Mouse (Mus musculus) neural tube, embryonic 14.5 days (tissue): ENCODE measurements at regions not wholly inside any gene's neighbourhood (a gene's known extent, or its start where the extent isn't known, plus 50 kb on each side); places are given as distances from the start of the nearest gene placed in this dataset.

ENCODE experiments used
- ATAC-seq: fragments of 200-750 bp; cut with Nextera tagmentation; 2 replicates; pipeline ENCODE4 v1.8.0; 2017; ENCODE audit warnings: low read depth, mild to moderate bottlenecking, moderate TSS enrichment, moderate library complexity
- H3K27ac ChIP-seq: fragments of 300-500 bp; sonication (generic); 2 replicates; pipeline ENCODE4 v1.5.1; 2014; ENCODE audit warnings: low read depth, mild to moderate bottlenecking, control low read depth, low read length, moderate library complexity, mixed read lengths
- H3K27me3 ChIP-seq: fragments of 300-500 bp; sonication (generic); 2 replicates; pipeline ENCODE4 v1.6.1; 2014; ENCODE audit warnings: low read length; ENCODE audit not compliant: control insufficient read depth, insufficient read depth
- H3K36me3 ChIP-seq: fragments of 300-500 bp; sonication (generic); 2 replicates; pipeline ENCODE4 v1.6.1; 2014; ENCODE audit warnings: low read length, mixed read lengths; ENCODE audit not compliant: control insufficient read depth, insufficient read depth
- H3K4me1 ChIP-seq: fragments of 300-500 bp; sonication (generic); 2 replicates; pipeline ENCODE4 v1.6.1; 2014; ENCODE audit warnings: low read length; ENCODE audit not compliant: control insufficient read depth, insufficient read depth
- H3K4me2 ChIP-seq: fragments of 300-500 bp; sonication (generic); 2 replicates; pipeline ENCODE4 v1.6.1; 2014; ENCODE audit warnings: mild to moderate bottlenecking, low read depth, low read length, control low read depth
- H3K4me3 ChIP-seq: fragments of 300-500 bp; sonication (generic); 2 replicates; pipeline ENCODE4 v1.5.1; 2014; ENCODE audit warnings: low read depth, low read length, control low read depth, mixed read lengths
- H3K9ac ChIP-seq: fragments of 300-500 bp; sonication (generic); replicated peaks from 2 replicates; pipeline ENCODE4 v1.6.1; 2014; ENCODE audit warnings: low read depth, mild to moderate bottlenecking, control low read depth, low read length, mixed read lengths
- H3K9me3 ChIP-seq: fragments of 300-500 bp; sonication (generic); 2 replicates; pipeline ENCODE4 v1.6.1; 2016; ENCODE audit warnings: low read length; ENCODE audit not compliant: control insufficient read depth
- WGBS: fragments of 180-500 bp; shearing (Covaris S2); extraction: QIAGEN DNeasy Blood & Tissue Kit; methylation state at CpG from one replicate; pipeline ENCODE4 v1.1.7; 2014; 5-methylcytosine and 5-hydroxymethylcytosine counted together

DNA sequence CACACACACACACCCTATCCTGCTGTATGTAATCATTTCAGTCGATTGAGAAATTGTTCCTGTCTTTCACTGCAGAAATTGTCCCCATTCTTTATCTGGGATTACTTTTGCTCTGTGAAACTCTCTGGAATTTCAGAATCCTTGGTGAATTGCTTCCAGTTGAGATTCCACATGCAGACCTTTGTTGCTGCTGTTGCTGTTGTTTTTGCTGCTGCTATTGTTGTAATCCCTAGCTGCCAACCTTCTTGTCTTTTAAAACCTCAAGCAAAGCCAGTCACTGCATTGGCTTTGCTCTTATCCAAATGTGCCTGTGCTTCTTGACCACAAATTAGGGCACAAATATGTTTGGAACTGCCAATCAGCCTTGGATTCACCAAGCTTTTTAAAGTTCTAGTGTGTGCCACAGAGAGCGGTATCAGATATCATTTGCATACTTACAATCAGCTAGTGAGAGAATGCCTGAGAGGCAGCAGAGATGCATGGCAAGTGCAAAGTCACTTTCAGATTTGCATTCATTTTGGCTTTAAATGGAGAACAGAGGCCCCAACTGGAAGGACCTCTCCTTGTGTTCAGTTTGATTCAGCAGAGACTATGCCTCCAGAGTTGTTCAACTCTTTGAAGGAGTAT, 1187.0 kb upstream of the Map3k7 start:
- H3K27ac ChIP-seq: no peak overlapping the region
- no peak for ATAC-seq

GRCm38 (mm10) chr4:30781649-30782048, 1182.2 kb upstream of the Map3k7 start:
- no peak for ATAC-seq
- Histone ChIP-seq H3K9me3 (no peaks in the 10 kb centered on the region), H3K36me3 (no peaks in the 10 kb centered on the region), H3K27ac (no peak overlapping the region), H3K4me1 (no peaks in the 10 kb centered on the region), H3K9ac (no peak overlapping the region), H3K4me3 (no peak overlapping the region), H3K4me2 (no peak overlapping the region), H3K27me3 (no peaks in the 10 kb centered on the region)
- 88% methylated on average over 2 of the region's 2 CpGs for WGBS

More for the DNA sequence above, 1187.0 kb upstream of the Map3k7 start:
- H3K9me3 ChIP-seq: no peaks in the 10 kb centered on the region
- no peaks in the 10 kb centered on the region for H3K27me3 ChIP-seq
- no peaks in the 10 kb centered on the region for H3K4me1 ChIP-seq
- H3K9ac ChIP-seq: no peak overlapping the region
- no peaks in the 10 kb centered on the region for H3K36me3 ChIP-seq
- 77% methylated on average over 2 of the region's 2 CpGs for WGBS
- no peak overlapping the region for H3K4me3 ChIP-seq
- no peak overlapping the region for H3K4me2 ChIP-seq

DNA sequence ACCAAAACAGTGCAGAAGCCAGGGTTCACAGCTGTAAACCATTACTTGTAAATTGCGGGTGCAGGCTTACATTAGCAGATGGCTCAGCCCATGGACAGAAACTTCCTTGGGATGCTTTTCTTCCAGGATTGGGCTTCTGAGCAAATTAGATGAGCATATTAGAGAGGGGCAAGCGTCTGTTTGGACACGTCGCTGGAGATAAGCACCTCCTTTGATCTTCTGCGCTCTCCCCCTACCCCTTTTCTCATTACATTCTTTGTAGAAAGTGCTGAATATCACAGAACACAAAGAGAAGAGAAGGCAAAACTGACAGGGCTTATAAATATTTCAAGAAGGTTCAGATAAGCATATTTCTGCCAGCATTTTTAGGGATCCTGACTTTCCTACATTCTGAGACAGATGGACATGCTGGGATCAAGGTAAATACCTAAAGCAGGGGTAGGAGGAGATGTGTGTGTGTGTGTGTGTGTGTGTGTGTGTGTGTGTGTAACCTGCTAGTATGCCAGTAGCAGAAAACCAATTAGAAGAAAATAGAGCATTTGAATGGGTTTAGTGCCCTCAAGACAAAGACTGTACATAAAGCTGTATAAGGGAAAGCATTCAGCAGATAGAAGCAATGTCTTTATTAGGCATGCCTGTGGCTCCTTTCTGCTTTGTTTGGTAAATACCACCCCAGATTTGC, 1173.8 kb upstream of the Map3k7 start:
- Histone ChIP-seq H3K27ac (no peak overlapping the region), H3K9me3 (no peaks in the 10 kb centered on the region), H3K4me3 (no peak overlapping the region), H3K27me3 (no peaks in the 10 kb centered on the region), H3K4me1 (no peaks in the 10 kb centered on the region), H3K4me2 (no peak overlapping the region), H3K9ac (no peak overlapping the region), H3K36me3 (no peaks in the 10 kb centered on the region)
- WGBS: 34% methylated on average over 5 of the region's 5 CpGs
- ATAC-seq: no peak

DNA sequence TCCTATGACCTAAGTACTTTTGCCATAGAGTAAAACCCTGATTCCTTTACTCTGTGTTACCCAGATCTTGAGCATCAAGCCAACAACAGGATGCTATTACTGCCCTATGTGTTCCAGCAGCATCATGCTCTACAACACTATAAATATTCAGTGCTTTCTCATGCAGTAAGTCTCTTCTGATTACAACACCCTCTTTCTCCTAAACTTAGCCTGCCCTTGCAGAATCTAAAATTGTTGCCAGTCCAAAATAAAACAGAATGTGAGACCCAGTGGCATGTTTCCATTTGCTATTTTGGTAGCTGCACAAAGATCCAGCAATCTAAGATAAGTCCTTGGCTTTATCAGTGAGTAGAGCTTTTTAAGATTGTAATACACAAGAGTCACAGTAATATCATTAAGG, 1154.1 kb upstream of the Map3k7 start:
- H3K4me1 ChIP-seq: no peaks in the 10 kb centered on the region
- no peak overlapping the region for H3K27ac ChIP-seq
- H3K4me2 ChIP-seq: no peak overlapping the region
- H3K36me3 ChIP-seq: no peaks in the 10 kb centered on the region
- H3K9me3 ChIP-seq: no peaks in the 10 kb centered on the region
- H3K4me3 ChIP-seq: no peak overlapping the region
- H3K27me3 ChIP-seq: no peaks in the 10 kb centered on the region
- H3K9ac ChIP-seq: no peak overlapping the region
- ATAC-seq: no peak

DNA sequence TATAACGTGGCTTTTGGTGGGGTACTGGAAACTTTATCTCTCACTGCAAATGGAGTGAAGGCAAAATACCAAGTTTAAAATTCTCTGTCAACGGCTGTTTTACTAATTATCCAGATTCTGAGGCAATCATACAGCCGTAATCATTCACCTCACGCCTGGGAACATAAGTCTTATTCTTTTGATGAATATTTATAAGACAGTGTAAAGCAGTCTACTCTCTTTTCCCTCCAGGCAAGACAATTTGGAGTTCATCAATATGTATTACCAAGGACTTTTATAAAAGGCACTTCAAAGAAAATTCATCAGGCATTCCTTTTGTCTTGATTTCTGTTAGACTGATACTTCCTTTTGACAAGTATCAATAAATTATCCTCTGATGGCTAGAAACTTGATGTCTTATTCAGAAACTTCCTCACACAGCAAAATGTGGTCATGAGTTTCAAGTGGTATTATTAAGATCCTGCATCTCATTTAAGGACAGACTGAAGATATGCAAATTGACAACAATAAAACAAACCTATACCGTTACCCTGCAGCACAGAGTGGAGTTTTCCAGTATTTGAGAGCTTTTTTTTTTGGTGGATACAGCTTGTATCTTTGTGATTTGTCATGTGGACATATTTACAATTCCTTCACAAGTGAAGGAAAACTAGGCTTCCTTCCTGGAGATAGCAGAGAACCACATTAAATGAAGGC, 1108.4 kb upstream of the Map3k7 start:
- Histone ChIP-seq H3K9ac (no peak overlapping the region), H3K4me1 (no peaks in the 10 kb centered on the region), H3K36me3 (no peaks in the 10 kb centered on the region), H3K27me3 (no peaks in the 10 kb centered on the region), H3K4me2 (no peak overlapping the region), H3K9me3 (no peaks in the 10 kb centered on the region), H3K4me3 (no peak overlapping the region), H3K27ac (no peak overlapping the region)
- 30% methylated on average over 5 of the region's 5 CpGs for WGBS
- ATAC-seq: no peak

GRCm38 (mm10) chr4:30904966-30905365, 1058.9 kb upstream of the Map3k7 start:
- no peak for ATAC-seq
- H3K27me3 ChIP-seq: no peaks in the 10 kb centered on the region
- WGBS: 66% methylated on average over 2 of the region's 2 CpGs

GRCm38 (mm10) chr4:30922944-30923343, 1041.0 kb upstream of the Map3k7 start:
- Histone ChIP-seq H3K4me1 (no peaks in the 10 kb centered on the region), H3K4me2 (no peak overlapping the region), H3K9me3 (no peaks in the 10 kb centered on the region), H3K4me3 (no peak overlapping the region), H3K36me3 (no peaks in the 10 kb centered on the region), H3K9ac (no peak overlapping the region), H3K27ac (no peak overlapping the region), H3K27me3 (no peaks in the 10 kb centered on the region)
- no peak for ATAC-seq
- 89% methylated on average over 4 of the region's 4 CpGs for WGBS

More at GRCm38 (mm10) chr4:30904966-30905365, 1058.9 kb upstream of the Map3k7 start:
- Histone ChIP-seq H3K9me3 (no peaks in the 10 kb centered on the region), H3K9ac (no peak overlapping the region), H3K36me3 (no peaks in the 10 kb centered on the region), H3K4me1 (no peaks in the 10 kb centered on the region), H3K4me3 (no peak overlapping the region), H3K27ac (no peak overlapping the region), H3K4me2 (no peak overlapping the region)

DNA sequence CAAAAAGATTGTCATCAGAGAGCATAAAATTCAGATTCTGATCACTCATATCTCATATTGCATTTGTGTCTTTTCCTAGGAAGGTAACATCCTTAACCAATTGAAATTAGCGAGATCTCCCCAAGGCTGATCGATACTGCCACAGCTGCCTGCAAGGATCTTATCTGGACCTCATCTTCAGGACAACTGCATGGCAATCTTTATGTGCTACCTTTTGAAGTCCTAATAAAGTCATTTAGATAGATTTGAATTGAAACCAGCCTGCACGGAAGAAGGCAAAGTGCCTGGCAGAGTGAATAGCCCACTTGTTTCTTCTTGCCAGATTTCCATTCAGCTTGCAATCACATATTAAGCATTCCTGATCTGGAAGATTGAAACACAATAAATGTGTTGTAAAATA, 1031.5 kb upstream of the Map3k7 start:
- 66% methylated on average over 3 of the region's 3 CpGs for WGBS
- H3K4me1 ChIP-seq: no peaks in the 10 kb centered on the region
- no peak overlapping the region for H3K27ac ChIP-seq
- no peak for ATAC-seq
- H3K4me3 ChIP-seq: no peak overlapping the region
- H3K9ac ChIP-seq: no peak overlapping the region
- H3K27me3 ChIP-seq: no peaks in the 10 kb centered on the region
- H3K4me2 ChIP-seq: no peak overlapping the region
- H3K9me3 ChIP-seq: no peaks in the 10 kb centered on the region
- H3K36me3 ChIP-seq: no peaks in the 10 kb centered on the region
